Mouse (Mus musculus) gastrocnemius, postnatal 14 days (tissue): ENCODE measurements around the gene Akp3. TPM values are rescaled to one million over a fixed set of nuclear protein-coding genes. Genes with fewer than 3 reads are reported as not detected.

Source experiments
- DNase-seq: peaks from one replicate; pipeline ENCODE4 v3.0.0; 2021; ENCODE audit warnings: mixed read lengths
- intact Hi-C: fragments of 180-260 bp; cut with DNase I; formaldehyde crosslinking; loops from one replicate; pipeline ENCODE4 v1.15.1; 2025; ENCODE audit warnings: low total_unique reads
- total RNA-seq, 2 experiments: library from RNA; stranded (reverse); gene quantifications; 2 replicates each; pipeline ENCODE4 v1.2.3; 2021

Gene Akp3
- total RNA-seq, 2 experiments from 2014 or later: not detected

DNA sequence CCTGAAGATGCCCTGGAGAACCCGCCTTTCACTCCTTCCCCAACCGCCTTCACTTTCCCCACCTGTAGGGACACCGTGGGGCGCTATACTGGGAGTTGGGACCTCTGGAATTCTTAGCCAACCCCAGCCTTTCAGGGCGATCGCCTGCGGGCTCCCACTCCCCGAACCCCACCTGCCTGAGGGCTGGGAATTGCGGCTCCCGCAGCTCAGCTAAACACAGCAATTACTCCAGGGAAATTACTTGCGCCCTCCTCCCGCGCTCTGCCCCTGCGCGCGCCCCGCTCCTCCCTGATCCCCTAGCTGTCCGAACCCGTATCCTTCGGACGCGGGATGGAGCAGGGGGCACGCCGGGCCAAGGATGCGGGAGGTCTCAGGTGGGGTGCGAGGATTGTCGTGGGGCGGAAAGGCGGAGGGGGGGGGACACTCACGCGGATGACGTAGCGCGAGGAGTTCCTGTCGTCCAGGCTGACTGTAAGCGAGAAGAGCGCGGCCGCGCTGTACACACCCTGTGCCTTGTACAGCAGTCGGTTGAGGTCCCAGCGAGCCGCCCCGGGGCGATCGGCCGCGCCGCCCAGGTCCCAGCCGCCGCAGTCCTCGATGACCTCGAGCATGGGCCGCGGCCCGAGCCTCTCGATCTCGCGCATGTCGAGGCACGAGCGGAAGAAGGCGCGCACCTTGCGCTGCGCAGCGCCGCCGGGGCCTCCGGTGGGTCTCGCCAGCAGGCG, 29.2 kb downstream of the Akp3 start:
- DNase-seq: no peak
- intact Hi-C loops: no loop called here

DNA sequence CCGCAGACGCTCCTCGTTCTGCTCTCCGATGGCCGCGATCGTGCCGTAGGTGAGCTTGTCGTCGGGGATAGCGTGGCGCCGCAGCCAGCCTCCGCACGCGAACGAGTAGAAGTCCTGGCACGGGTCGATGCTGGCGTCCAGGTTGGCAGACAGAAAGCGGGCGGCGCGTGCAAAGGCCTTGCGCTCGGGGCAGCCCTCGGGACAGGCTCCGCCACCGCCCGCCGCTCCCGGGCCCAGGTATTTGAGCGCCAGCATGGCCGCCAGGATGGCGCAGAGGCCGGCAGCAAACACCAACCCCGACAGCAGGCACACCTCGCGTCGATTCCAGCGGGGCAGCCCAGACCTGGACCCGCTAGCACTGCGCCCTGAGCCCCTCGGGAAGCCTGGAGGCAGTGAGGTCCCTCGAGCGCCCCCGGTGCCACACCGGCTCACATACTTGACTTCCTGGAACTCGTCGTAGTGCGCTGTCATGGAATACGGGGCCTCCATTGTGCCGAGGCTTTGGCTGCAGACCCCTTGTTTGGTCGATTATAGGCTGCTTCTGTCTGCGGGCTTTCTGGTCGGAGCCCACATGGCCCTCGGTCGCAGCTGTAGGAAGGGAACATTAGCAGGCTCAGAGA, 29.8 kb downstream of the Akp3 start:
- intact Hi-C loops: no loop called here
- no peak for DNase-seq

DNA sequence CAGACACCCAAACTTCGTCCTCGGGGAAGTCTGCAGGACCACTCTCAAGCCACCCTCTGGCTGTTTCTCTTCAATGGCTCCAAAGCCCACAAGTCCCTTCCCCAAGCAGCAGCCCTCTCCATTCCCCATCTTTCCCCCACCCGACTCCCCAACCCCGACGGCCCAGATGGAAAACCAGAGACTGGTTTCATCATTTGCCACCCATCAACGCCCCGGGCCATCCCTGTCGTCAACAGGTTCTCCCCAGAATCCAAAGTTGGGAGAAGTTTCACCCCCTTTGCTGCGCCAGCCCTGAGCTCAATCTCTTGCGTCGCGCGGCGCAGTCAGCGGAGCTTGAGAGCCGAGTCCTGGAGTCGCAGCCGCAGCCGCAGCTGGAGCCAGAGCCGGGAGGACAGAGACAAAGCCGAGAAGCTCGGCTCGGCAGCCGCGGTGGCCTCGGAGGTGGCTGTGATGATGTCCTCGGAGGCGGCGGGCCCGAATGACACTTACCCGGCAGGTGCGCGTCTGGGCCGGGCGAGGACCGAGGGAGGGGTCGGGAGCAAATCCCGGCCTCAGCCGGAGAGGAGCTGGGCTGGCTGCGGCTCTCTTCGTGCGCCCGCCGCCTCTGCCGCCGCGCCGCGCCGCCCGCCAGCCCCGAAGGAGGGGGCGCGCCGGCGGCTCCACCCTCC, 30.9 kb downstream of the Akp3 start:
- intact Hi-C loops: no loop called here
- DNase-seq: no peak

DNA sequence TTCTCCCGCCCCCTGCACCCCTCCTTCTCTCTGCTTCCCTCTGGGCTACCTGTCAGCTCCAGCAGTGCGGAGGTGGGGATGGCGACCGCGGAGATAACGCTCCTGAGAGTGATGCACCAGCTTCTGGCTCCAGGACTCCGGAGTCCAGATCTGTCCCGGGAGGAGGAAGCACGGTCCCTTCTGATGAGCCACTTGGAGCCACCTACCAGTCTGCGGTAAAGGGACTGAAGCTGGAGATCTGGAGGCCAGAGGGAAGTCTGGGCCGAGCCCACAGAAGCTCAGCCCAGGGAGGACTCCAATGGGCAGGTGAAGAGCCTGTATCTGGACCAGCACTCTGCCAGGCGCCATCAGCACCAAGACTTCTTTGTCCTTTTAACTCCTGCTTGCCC, 31.4 kb downstream of the Akp3 start, which contains the start of gene Ecel1:
TSS of gene Ecel1 (minus strand) at position 323 of the 389 bp plus-strand sequence.
- intact Hi-C loops: no loop called here
- no peak for DNase-seq

DNA sequence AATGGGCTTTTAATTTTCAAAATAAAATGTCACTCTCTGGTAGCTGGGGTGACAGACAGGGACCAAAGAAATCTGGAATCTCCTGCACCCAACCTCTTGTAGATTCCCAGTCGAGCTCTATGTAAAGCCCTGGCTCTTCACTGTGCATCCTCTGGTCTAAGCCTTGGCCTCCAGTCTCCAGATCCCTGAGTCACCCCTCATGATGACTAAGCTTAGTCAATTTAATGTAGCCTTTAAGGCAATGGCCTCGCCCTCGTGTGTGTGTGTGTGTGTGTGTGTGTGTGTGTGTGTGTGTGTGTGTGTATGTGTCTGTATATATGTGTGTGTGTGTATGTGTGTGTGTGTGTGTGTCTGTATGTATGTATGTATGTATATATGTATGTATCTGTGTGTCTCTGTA, 34.6 kb downstream of the Akp3 start:
- no peak for DNase-seq
- intact Hi-C loops: no loop called here

DNA sequence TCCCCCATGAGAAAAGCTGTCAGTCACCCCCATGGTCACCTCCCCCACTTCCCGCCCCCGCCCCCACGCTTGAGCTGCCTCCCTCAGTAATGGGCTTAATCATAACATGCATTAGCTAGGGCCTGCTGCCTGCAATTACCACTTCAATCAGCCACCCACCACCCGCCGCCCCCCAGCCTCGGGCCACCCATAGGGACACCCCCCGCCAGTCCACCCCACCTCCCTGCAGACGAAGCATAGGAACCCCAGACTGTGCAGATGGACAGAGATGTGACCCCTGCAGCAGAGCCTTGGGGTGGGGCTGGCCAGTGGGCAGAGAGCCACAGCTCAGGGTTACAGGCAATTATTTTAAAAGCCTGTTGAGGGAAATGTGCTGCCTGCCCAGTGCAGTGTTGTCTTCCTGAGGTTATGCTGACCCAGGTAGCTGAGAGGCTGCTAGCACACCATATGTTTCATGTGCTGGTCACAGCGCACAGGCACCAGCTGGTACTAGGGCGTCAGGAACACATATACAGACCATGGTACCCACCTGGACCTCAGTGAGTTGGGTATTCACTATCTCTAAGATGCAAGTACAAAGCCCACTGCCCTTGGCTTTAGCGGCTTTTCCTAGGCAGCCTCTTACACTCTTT, 39.5 kb downstream of the Akp3 start:
- intact Hi-C loops: no loop called here
- no peak for DNase-seq

DNA sequence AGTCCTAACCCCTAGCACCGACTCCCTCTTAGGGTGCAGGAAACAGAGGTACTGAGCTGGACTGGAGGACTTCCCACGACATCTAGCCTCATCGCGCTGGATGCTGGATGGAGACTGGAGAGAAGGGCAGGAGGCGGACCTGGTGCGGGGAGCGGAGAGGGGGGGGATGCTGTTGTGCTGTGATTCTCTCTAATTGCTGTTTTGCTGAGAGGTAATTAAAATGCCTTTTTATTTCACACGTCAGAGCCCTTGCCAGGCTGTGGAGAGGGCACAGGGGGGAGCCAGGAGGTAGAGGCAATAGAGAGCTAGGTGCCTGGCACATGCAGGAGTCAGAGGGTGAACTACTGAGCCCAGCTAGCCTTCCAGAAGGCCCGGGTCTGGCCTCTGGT, 40.0 kb downstream of the Akp3 start:
- no peak for DNase-seq
- intact Hi-C loops: no loop called here

DNA sequence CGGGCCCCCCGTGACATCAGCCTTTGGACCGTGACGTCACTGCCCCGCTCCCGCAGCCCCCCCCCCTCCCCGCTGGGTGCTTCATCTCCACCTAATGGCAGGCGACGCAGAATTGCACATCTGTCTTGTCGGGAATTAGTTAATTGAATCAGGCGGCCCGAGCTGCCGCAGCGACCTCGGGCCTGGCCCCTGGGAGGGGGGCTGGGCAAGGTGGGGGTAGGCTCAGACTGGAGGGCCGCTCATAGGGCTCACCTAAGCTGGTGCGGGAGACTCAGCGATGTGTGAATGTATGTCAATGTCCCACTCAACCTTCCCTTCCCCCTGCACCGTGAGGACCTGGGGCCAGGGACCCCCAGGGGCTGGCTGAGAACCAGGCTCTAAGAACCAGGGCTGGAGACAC, 45.7 kb downstream of the Akp3 start:
- intact Hi-C loops: no loop called here
- no peak for DNase-seq

DNA sequence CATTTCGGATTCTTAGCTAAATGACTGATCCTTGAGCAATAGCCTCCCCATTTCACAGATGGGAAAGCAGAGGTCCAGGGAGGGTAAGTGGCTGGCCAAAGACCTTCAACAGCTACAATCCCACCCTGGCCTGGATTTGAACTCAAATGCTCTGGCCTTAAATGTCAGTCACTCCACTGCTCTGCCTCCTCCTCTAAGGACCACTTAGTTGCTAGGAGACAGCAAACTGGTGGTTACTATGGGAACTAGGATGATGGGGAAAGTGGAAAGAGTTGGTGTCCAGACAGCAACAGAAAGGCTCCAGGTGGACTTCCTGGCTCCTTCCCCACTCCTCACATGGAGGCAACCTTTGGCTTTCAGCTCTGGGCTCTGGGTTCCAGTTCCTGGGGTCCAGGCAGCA, 46.5 kb downstream of the Akp3 start:
- intact Hi-C loops: no loop called here
- DNase-seq: no peak

DNA sequence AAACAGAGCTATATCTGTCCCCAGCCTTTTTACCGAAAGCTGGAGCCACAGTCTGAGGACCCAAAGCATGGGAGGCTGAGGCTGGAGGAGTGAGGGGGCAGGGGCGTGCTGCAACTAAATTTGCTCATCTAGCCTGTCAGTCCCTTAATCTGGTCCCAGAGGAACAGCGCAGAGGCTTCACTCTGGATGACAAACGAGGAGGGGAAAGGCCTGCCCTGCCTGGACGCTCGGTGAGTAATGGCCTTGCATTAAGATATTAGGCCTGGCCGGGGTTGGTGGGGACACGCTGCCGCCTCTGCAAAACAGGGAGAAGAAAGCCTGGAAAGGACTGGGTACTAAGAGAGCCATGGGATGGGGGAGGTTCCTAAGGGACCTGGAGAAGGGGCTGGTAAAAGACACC, 47.5 kb downstream of the Akp3 start:
- intact Hi-C loops: no loop called here
- DNase-seq: no peak

DNA sequence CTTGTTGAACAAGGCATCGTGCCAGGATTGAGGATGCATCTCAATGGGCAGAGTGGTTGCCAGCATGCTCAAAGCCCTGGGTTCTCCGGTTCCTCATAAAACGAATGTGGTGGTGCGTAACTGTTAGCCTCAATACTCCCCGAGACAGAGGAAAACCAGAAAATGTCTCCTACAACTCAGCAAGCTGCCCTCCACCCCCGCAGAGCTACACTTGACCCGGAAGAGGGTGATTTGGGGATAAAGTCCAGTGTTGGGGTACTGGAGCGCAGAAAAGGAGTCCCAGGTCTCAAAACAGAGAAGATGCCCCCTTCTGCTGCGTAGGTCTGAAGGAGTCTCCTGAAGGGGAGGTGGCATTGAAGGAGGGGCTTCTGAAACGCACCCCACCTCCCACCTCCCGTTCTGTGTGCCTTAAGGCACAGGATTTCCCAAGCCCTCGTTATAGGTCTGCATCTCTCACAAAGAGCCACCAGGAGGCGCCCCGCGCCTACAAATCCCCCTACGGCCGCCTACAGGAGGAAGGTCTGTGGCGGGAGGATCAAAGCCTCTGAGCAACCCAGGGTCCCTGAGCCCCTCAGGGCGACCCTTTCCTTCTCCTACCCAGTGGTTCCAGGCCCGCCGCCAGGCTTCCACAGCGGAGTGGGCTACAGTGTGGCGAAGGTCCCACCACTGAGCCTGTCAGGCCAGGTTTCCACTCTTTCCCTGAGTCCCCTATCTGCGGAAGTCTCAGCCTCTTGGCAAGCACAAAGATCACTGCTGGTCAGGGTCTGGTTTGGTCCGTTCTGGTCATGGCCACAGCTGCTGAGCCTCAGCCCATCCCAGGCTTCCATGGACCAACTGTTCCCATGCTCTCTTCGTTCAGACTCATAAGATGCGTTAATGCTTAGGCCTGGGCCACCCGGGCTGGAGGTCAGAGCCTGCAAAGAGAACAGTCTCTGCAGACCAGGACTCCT, 49.5 kb downstream of the Akp3 start:
- intact Hi-C loops: no loop called here
- DNase-seq: peak; percentile 69

DNA sequence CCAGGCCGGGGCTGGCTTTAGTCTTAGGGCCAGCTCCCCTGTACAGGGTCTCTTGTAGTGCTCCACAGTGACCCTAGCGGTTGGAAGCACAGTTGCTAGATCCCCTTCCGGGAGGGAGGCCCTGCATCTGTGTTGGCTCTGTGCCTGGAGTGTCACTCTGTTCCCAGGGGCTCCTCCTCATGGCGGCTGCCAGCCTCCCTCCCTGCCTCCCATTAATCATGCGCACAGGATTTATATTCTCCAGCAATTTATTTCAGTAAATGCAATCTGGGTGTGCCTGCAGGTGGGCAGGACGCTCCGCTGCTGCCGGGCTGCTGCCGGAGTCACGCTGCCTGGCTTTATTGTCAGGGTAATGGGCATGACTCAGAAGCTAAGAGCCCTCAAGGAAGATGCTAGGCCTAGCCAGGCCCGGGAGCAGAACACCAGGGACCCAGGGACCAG, 51.1 kb downstream of the Akp3 start:
- intact Hi-C loops: no loop called here
- DNase-seq: peak; percentile 78

Other genes with a start within 250 kb of the Akp3 start
- gene Alppl2, start 35.0 kb upstream of the Akp3 start, total RNA-seq: not detected
- not detected for gene Alpi, start 23.4 kb upstream of the Akp3 start, total RNA-seq
- not detected for gene Ecel1, start 31.5 kb downstream of the Akp3 start, total RNA-seq
- gene Prss56, start 58.3 kb downstream of the Akp3 start, total RNA-seq: not detected
- gene Chrnd, start 65.6 kb downstream of the Akp3 start, total RNA-seq: 1 to 10 TPM; 4.4 to 5.2 TPM
- gene Chrng, start 79.7 kb downstream of the Akp3 start, total RNA-seq: 1 to 10 TPM; 1.5 to 1.7 TPM
- 10 to 100 TPM; 54.3 to 61.6 TPM for gene Eif4e2, start 88.9 kb downstream of the Akp3 start, total RNA-seq
- gene Efhd1, start 139.4 kb downstream of the Akp3 start, total RNA-seq: 10 to 100 TPM in 1 of 2 experiments, 1 to 10 TPM in 1; 5.8 to 14.6 TPM
- gene Gigyf2, start 202.0 kb downstream of the Akp3 start, total RNA-seq: 10 to 100 TPM; 32.3 to 36.5 TPM